Mouse (Mus musculus): ENCODE measurements at regions not wholly inside any gene's neighbourhood (a gene's known extent, or its start where the extent isn't known, plus 50 kb on each side); places are given as distances from the start of the nearest gene placed in this dataset.
"Not testable (repeated sequence)": the region's sequence is repeated elsewhere in the genome, so short reads cannot be mapped to it uniquely, and the experiment has no call there.

GRCm38 (mm10) chr9:11126833-11127232 is 222.3 kb upstream of the Cntn5 start:
- WGBS, result 70% methylated on average over 5 of the region's 5 CpGs
- no peak for TF ChIP-seq CTCF (IDR thresholded peaks at IDR 0.05; ENCODE audit: control insufficient read depth, insufficient read depth, low read length)
- no peak for TF ChIP-seq POLR2A (IDR thresholded peaks at IDR 0.05; ENCODE audit: borderline replicate concordance, control insufficient read depth, low read depth, low read length)
- Histone ChIP-seq H3K27ac (ENCODE audit: control insufficient read depth, insufficient read depth, low read depth, low read length, poor library complexity) (no peak overlapping the region), H3K4me1 (ENCODE audit: control insufficient read depth, insufficient read depth, low read length) (no peaks in the 10 kb centered on the region), H3K4me3 (replicated peaks; ENCODE audit: control insufficient read depth, low read depth, low read length) (no peak overlapping the region)

DNA sequence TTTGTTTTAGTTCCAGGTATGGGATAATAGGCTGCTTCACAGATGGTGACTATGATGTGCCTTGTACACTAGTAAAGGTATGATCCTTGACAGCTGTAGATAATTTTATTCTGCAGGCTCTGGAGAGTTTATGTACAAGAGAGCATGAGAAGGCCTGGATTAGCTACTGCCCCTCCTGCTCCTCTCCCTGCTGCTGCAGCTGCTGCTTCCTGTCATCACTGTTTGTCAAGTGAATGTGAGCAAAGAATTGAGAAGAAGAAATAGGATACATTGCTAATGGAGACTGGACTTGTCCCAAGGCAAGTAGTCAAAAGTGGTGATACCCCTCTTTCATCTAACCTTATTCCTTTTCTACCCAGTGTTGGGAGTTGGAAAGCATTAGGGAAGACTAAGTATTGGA is 214.6 kb upstream of the Cntn5 start:
- TF ChIP-seq CTCF (IDR thresholded peaks at IDR 0.05; ENCODE audit: control insufficient read depth, insufficient read depth, low read length) (no peak), POLR2A (IDR thresholded peaks at IDR 0.05; ENCODE audit: borderline replicate concordance, control insufficient read depth, low read depth, low read length) (no peak)
- H3K27ac ChIP-seq (ENCODE audit: control insufficient read depth, insufficient read depth, low read depth, low read length, poor library complexity), result no peak overlapping the region
- no peak overlapping the region for H3K4me3 ChIP-seq (replicated peaks; ENCODE audit: control insufficient read depth, low read depth, low read length)
- H3K4me1 ChIP-seq (ENCODE audit: control insufficient read depth, insufficient read depth, low read length), result no peaks in the 10 kb centered on the region

DNA sequence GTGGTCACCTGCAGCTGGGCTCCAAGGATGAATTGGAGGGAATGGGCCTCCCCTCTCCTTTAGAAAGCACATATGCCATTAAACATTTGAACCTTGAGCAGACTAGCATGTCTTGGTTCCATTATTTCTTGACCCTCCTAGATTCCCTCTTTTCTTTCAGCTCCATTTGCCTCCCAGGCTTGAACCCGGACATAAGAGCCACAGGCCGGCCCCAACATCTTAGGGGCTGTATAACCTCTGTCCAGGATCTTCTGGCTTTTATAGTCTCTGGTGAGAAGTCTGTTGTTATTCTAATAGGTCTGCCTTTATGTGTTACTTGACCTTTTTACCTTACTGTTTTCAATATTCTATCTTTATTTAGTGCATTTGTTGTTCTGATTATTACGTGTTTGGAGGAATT is 203.3 kb upstream of the Cntn5 start:
- H3K4me1 ChIP-seq (ENCODE audit: control insufficient read depth, insufficient read depth, low read length); H3K4me3 ChIP-seq (replicated peaks; ENCODE audit: control insufficient read depth, low read depth, low read length); H3K27ac ChIP-seq (ENCODE audit: control insufficient read depth, insufficient read depth, low read depth, low read length, poor library complexity): not testable (repeated sequence)
- 77% methylated on average over 3 of the region's 3 CpGs for whole genome bisulfite sequencing

GRCm38 (mm10) chr9:11107212-11107611 is 202.6 kb upstream of the Cntn5 start:
- not testable (repeated sequence) for H3K4me3 ChIP-seq (replicated peaks; ENCODE audit: control insufficient read depth, low read depth, low read length); H3K27ac ChIP-seq (ENCODE audit: control insufficient read depth, insufficient read depth, low read depth, low read length, poor library complexity); H3K4me1 ChIP-seq (ENCODE audit: control insufficient read depth, insufficient read depth, low read length)
- WGBS, result 89% methylated on average over 1 of the region's 1 CpGs

DNA sequence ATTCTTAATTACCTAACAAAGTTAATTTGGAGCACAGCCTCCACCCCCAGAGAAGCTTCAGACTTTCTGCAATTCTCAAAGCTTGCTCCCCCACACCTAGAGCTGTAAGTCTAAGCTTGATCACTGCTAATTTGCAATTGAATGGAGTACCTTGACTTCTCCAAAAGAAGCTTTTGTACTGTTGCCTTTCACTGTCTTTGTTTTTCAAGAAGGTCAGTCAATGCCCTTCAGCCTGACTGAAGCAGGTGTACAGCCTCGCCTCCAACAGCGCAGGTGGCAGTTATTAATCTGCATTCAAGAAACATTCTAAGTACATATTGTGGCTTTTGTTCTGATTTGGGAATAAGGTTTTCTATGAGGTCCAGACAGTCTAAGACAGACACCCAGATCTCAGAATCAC is 201.7 kb upstream of the Cntn5 start:
- no peak overlapping the region for H3K27ac ChIP-seq (ENCODE audit: control insufficient read depth, insufficient read depth, low read depth, low read length, poor library complexity)
- TF ChIP-seq POLR2A (IDR thresholded peaks at IDR 0.05; ENCODE audit: borderline replicate concordance, control insufficient read depth, low read depth, low read length) (no peak), CTCF (IDR thresholded peaks at IDR 0.05; ENCODE audit: control insufficient read depth, insufficient read depth, low read length) (no peak)
- 75% methylated on average over 2 of the region's 2 CpGs for WGBS
- H3K4me1 ChIP-seq (ENCODE audit: control insufficient read depth, insufficient read depth, low read length), result no peaks in the 10 kb centered on the region
- no peak overlapping the region for H3K4me3 ChIP-seq (replicated peaks; ENCODE audit: control insufficient read depth, low read depth, low read length)

GRCm38 (mm10) chr9:11103448-11103847 is 198.9 kb upstream of the Cntn5 start:
- H3K4me3 ChIP-seq (replicated peaks; ENCODE audit: control insufficient read depth, low read depth, low read length), result no peak overlapping the region
- H3K27ac ChIP-seq (ENCODE audit: control insufficient read depth, insufficient read depth, low read depth, low read length, poor library complexity), result no peak overlapping the region
- TF ChIP-seq POLR2A (IDR thresholded peaks at IDR 0.05; ENCODE audit: borderline replicate concordance, control insufficient read depth, low read depth, low read length), result no peak
- TF ChIP-seq CTCF (IDR thresholded peaks at IDR 0.05; ENCODE audit: control insufficient read depth, insufficient read depth, low read length), result no peak
- 62% methylated on average over 4 of the region's 4 CpGs for WGBS
- H3K4me1 ChIP-seq (ENCODE audit: control insufficient read depth, insufficient read depth, low read length), result no peaks in the 10 kb centered on the region

- TF ChIP-seq POLR2A (IDR thresholded peaks at IDR 0.05; ENCODE audit: borderline replicate concordance, control insufficient read depth, low read depth, low read length) (no peak), CTCF (IDR thresholded peaks at IDR 0.05; ENCODE audit: control insufficient read depth, insufficient read depth, low read length) (no peak)
- H3K4me3 ChIP-seq (replicated peaks; ENCODE audit: control insufficient read depth, low read depth, low read length), result no peak overlapping the region
- H3K4me1 ChIP-seq (ENCODE audit: control insufficient read depth, insufficient read depth, low read length), result no peaks in the 10 kb centered on the region
- 87% methylated on average over 1 of the region's 1 CpGs for WGBS
- no peak overlapping the region for H3K27ac ChIP-seq (ENCODE audit: control insufficient read depth, insufficient read depth, low read depth, low read length, poor library complexity)
Measured at GRCm38 (mm10) chr9:11092874-11093273, 188.3 kb upstream of the Cntn5 start.

- H3K4me1 ChIP-seq (ENCODE audit: control insufficient read depth, insufficient read depth, low read length); H3K4me3 ChIP-seq (replicated peaks; ENCODE audit: control insufficient read depth, low read depth, low read length); H3K27ac ChIP-seq (ENCODE audit: control insufficient read depth, insufficient read depth, low read depth, low read length, poor library complexity): not testable (repeated sequence)
- WGBS, result 52% methylated on average over 2 of the region's 2 CpGs
Measured at GRCm38 (mm10) chr9:11067125-11067524, 162.6 kb upstream of the Cntn5 start.

- Histone ChIP-seq H3K4me1 (ENCODE audit: control insufficient read depth, insufficient read depth, low read length) (no peaks in the 10 kb centered on the region), H3K27ac (ENCODE audit: control insufficient read depth, insufficient read depth, low read depth, low read length, poor library complexity) (no peak overlapping the region), H3K4me3 (replicated peaks; ENCODE audit: control insufficient read depth, low read depth, low read length) (no peak overlapping the region)
- WGBS, result 76% methylated on average over 1 of the region's 1 CpGs
- TF ChIP-seq CTCF (IDR thresholded peaks at IDR 0.05; ENCODE audit: control insufficient read depth, insufficient read depth, low read length) (no peak), POLR2A (IDR thresholded peaks at IDR 0.05; ENCODE audit: borderline replicate concordance, control insufficient read depth, low read depth, low read length) (no peak)
Measured at GRCm38 (mm10) chr9:11062856-11063255, 158.3 kb upstream of the Cntn5 start.
